In genomic region chr11:120722761-120723382, GRCm38 (mm10) we compare ENCODE assay signal across 11 mouse cellular contexts. TPM values are rescaled to one million over a fixed set of nuclear protein-coding genes. Genes with fewer than 3 reads are reported as not detected.
DNase-seq lines count a peak whose midpoint lies in the region; ATAC-seq lines count a peak whose summit lies in the region.
"Had no signal": no experiment of that assay in that cellular context is flagged by ENCODE, and none has a peak within 500 bp of the region (broad histone marks: within the 10 kb centered on the region; RNA-seq: fewer than 3 reads in every experiment).

No protein-coding gene starts in this region.

- peaks cover 7% of the 10 kb centered on the region; the same call in 1 of the 2 replicates for H3K27me3 ChIP-seq in neural tube, embryonic 15.5 days (replicated peaks)

- 89% methylated on average over 11 of the region's 11 CpGs for WGBS in neural tube, embryonic 15.5 days

- no peak overlapping the region for H3K27ac ChIP-seq in neural tube, embryonic 15.5 days (replicated peaks)

- H3K36me3 ChIP-seq in neural tube, embryonic 15.5 days: peaks cover 29% of the 10 kb centered on the region

- H3K4me1 ChIP-seq in neural tube, embryonic 15.5 days: peaks cover 44% of the 10 kb centered on the region

- peak overlapping the region; percentile 63 for H3K4me3 ChIP-seq in neural tube, embryonic 15.5 days (replicated peaks)

- DNase-seq in cerebellum, adult 9-11 months: peak; percentile 49
- DNase-seq in cerebellum, postnatal 14 days: no peak
- DNase-seq in right cerebral cortex, postnatal 14 days: peak; percentile 5
- DNase-seq in right cerebral cortex, postnatal 10 days (ENCODE audit: low spot score in 2 of 2): no peak
- peak; percentile 71 to 77 for DNase-seq in kidney, postnatal 36 days
- DNase-seq in thymus, postnatal 0 days (ENCODE audit: low spot score): no peak
- DNase-seq in adrenal gland, postnatal 4 days (ENCODE audit: low spot score in 2 of 2): no peak
- DNase-seq: cerebellum, postnatal 25 days; heart, postnatal 14 days; layer of hippocampus, adult 9-11 months had no signal

- ATAC-seq in neural tube, embryonic 15.5 days (ENCODE audit: low FRiP score): no peak

- H3K9me3 ChIP-seq in neural tube, embryonic 15.5 days (replicated peaks): no peaks in the 10 kb centered on the region

- H3K9ac ChIP-seq in neural tube, embryonic 15.5 days (replicated peaks): no peak overlapping the region

- peak overlapping the region; percentile 89 for H3K4me2 ChIP-seq in neural tube, embryonic 15.5 days

RNA-seq across cellular contexts. Expression of gene Rac3, which starts 1.6 kb away (rescaled TPM):
- polyA plus RNA-seq in neural tube, embryonic 15.5 days (2015; fragmentation: Nextera tagmentation; extraction: Ambion mirVana): 459 and 611 TPM in 2 replicates
- polyA plus RNA-seq in thymus, postnatal 0 days (2015; fragmentation: Nextera tagmentation; extraction: Ambion mirVana): 16.6 and 17.4 TPM in 2 replicates
- 10 to 100 TPM; 12.7 to 17.4 TPM for total RNA-seq in adrenal gland, postnatal 4 days (2021)

RNA-seq across cellular contexts. Expression of gene Dcxr, which starts 4.2 kb away (rescaled TPM):
- polyA plus RNA-seq in neural tube, embryonic 15.5 days (2015; fragmentation: Nextera tagmentation; extraction: Ambion mirVana): 9.4 and 18.9 TPM in 2 replicates
- polyA plus RNA-seq in thymus, postnatal 0 days (2015; fragmentation: Nextera tagmentation; extraction: Ambion mirVana): 78.7 and 80.4 TPM in 2 replicates
- 10 to 100 TPM; 40.9 to 43.3 TPM for total RNA-seq in adrenal gland, postnatal 4 days (2021)

RNA-seq across cellular contexts. Expression of gene Cbr2, which starts 9.0 kb away (rescaled TPM):
- polyA plus RNA-seq in neural tube, embryonic 15.5 days (2015; fragmentation: Nextera tagmentation; extraction: Ambion mirVana): 0.87 and 10.7 TPM in 2 replicates
- 179 and 229 TPM in 2 replicates for polyA plus RNA-seq in thymus, postnatal 0 days (2015; fragmentation: Nextera tagmentation; extraction: Ambion mirVana)
- 1 to 10 TPM; 7.4 to 7.8 TPM for total RNA-seq in adrenal gland, postnatal 4 days (2021)

RNA-seq across cellular contexts. Expression of gene Lrrc45, which starts 9.1 kb away (rescaled TPM):
- polyA plus RNA-seq in neural tube, embryonic 15.5 days (2015; fragmentation: Nextera tagmentation; extraction: Ambion mirVana): 76.8 and 81.3 TPM in 2 replicates
- polyA plus RNA-seq in thymus, postnatal 0 days (2015; fragmentation: Nextera tagmentation; extraction: Ambion mirVana): 32.6 and 33.5 TPM in 2 replicates
- 10 to 100 TPM; 44.2 to 44.8 TPM for total RNA-seq in adrenal gland, postnatal 4 days (2021)

RNA-seq across cellular contexts. Expression of gene Cenpx, which starts 9.3 kb away (rescaled TPM):
- polyA plus RNA-seq in neural tube, embryonic 15.5 days (2015; fragmentation: Nextera tagmentation; extraction: Ambion mirVana): 108 and 115 TPM in 2 replicates
- 191 and 212 TPM in 2 replicates for polyA plus RNA-seq in thymus, postnatal 0 days (2015; fragmentation: Nextera tagmentation; extraction: Ambion mirVana)
- 10 to 100 TPM; 49.5 to 52.5 TPM for total RNA-seq in adrenal gland, postnatal 4 days (2021)

Comparison
In these comparisons a context has a peak if more than half of its experiments do, and no peak if none do; other contexts are left out.
1. DNase-seq: peak in cerebellum, adult 9-11 months (single experiment), right cerebral cortex, postnatal 14 days (single experiment) and kidney, postnatal 36 days (2 of 2); none in cerebellum, postnatal 14 days (0 of 2), right cerebral cortex, postnatal 10 days (0 of 2), thymus, postnatal 0 days (single experiment) and adrenal gland, postnatal 4 days (0 of 2).
2. RNA of gene Rac3, which starts 1.6 kb away (polyA plus RNA-seq): 459 to 611 TPM in neural tube, embryonic 15.5 days; 16.6 to 17.4 TPM in thymus, postnatal 0 days; every median in the first group is over 10 times any median in the second.
3. RNA of gene Cbr2, which starts 9.0 kb away (polyA plus RNA-seq): 179 to 229 TPM in thymus, postnatal 0 days; 0.87 to 10.7 TPM in neural tube, embryonic 15.5 days; every median in the first group is over 10 times any median in the second.